Mouse (Mus musculus) G1E (cell line): ENCODE results near the gene Sp2.

Source experiments
- CTCF ChIP-seq: IDR thresholded peaks from 2 replicates; pipeline ENCODE4 v1.5.1; 2012; ENCODE audit warnings: low read depth, low read length, inconsistent platforms, mixed read lengths
- GATA1 ChIP-seq: IDR thresholded peaks from 2 replicates; pipeline ENCODE4 v1.6.1; 2012; ENCODE audit warnings: borderline replicate concordance, low read length, inconsistent platforms, mixed read lengths
- TAL1 ChIP-seq: conservative IDR thresholded peaks from 2 replicates; pipeline ENCODE4 v1.6.1; 2012; ENCODE audit warnings: low read depth, low read length, inconsistent platforms, mixed read lengths

DNA sequence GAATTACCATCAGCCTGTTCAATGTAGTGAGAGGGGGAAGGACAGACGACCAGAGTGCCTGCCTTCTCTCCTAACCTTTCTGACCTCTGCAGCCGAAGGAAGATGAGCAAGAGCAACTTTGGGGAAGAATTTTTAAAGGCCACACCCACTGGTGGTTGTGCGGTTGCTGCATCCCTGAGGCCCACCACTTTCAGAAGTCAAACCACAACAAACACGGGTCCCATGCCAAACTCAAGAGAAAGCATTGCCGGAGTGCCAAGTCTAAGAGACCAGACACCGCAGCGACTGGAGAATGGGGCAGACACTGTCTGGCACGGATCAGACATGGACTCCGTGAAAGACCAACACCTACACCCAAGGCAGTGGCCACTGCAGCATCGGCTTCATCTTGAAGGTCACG lies 57.9 kb downstream of the Sp2 start:
- TF ChIP-seq CTCF (no peak), GATA1 (no peak), TAL1 (no peak)
